Mouse (Mus musculus): Measurements from ENCODE around the gene Uba7. TPM values are rescaled to one million over a fixed set of nuclear protein-coding genes. Genes with fewer than 3 reads are reported as not detected.
A peak's percentile ranks its signal among the peaks of the same experiment; 100 is the strongest.

The Uba7 gene
- polyA plus RNA-seq, 1 experiment from 2014 or later: 12.4 TPM

DNA sequence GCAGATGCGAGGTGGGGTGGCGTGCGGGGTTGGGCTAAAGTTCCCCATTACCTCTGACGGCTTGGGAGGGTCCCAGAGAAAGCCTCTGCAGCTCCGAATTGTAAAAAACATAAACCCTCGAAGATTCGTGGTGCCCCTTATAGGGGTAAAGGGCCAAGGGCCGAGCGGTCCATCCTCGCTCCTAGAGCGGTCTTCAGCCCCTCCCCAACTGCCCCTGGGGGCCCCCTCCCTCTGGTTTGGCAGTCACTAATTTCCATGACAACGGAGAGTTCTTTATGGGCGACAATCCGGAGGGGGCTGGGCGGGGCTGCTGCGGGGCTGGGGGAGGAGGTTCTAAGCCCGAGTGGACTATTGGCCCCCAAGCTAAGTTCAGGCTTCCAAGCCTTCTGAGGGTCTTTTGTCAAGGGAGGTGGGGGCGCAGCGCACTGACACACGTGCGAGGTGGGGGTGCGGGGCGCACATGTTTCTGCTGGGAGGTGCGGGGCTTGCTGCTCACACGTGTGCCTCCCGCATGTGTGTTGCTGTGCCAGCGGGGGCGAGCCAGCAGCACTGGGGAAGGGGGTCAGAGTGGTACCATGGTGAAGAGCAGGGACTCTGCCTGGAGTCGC lies 39.0 kb upstream of the Uba7 start:
- no peaks in the 10 kb centered on the region for H3K36me3 ChIP-seq (ENCODE audit: control insufficient read depth, insufficient read depth, low read length)
- peak overlapping the region; percentile 69 for H3K4me2 ChIP-seq (replicated peaks; ENCODE audit: low read depth, low read length)
- ATAC-seq (ENCODE audit: low FRiP score) (peak; percentile 73), DNase-seq (ENCODE audit: low spot score) (peak; percentile 58)
- WGBS: 1% methylated on average over 29 of the region's 29 CpGs
- peaks cover 4% of the 10 kb centered on the region for H3K27me3 ChIP-seq (ENCODE audit: control insufficient read depth, insufficient read depth, low read length)
- no peak overlapping the region for H3K27ac ChIP-seq (ENCODE audit: low read depth, low read length)
- H3K4me1 ChIP-seq (replicated peaks; ENCODE audit: control insufficient read depth, insufficient read depth, low read length): peaks cover 17% of the 10 kb centered on the region
- no peaks in the 10 kb centered on the region for H3K9me3 ChIP-seq (ENCODE audit: control insufficient read depth, low read length)
- H3K4me3 ChIP-seq (ENCODE audit: low read depth, low read length): peak overlapping the region; percentile 41
- H3K9ac ChIP-seq (ENCODE audit: low read depth, low read length): peak overlapping the region; percentile 52

DNA sequence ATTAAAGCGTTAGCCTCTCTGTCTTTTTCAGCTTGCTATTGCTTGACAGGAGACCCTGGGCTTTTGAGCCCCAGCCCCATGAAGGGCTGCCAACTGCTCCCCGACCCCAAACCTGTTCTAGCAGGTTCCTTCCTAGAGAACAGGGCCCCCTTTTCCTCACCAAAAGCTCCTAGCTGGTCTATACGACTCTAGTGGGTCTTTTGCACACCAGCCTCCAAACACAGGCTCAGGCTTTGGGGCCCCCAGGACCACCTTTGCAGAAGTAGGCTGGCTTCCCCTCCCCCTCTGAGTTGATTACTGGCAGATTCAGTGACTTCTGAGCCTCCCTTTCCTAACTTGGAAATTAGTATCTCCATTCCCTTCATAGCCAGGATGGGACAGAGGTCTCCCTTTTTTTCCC lies 38.5 kb upstream of the Uba7 start:
- H3K4me1 ChIP-seq (replicated peaks; ENCODE audit: control insufficient read depth, insufficient read depth, low read length): peaks cover 17% of the 10 kb centered on the region
- no peaks in the 10 kb centered on the region for H3K9me3 ChIP-seq (ENCODE audit: control insufficient read depth, low read length)
- H3K27ac ChIP-seq (ENCODE audit: low read depth, low read length): no peak overlapping the region
- peak overlapping the region; percentile 52; the same call in 1 of the 2 replicates for H3K9ac ChIP-seq (ENCODE audit: low read depth, low read length)
- no peak for ATAC-seq (ENCODE audit: low FRiP score)
- WGBS: 15% methylated on average over 3 of the region's 3 CpGs
- peak overlapping the region; percentile 41 for H3K4me3 ChIP-seq (ENCODE audit: low read depth, low read length)
- H3K4me2 ChIP-seq (replicated peaks; ENCODE audit: low read depth, low read length): peak overlapping the region; percentile 69
- peaks cover 4% of the 10 kb centered on the region for H3K27me3 ChIP-seq (ENCODE audit: control insufficient read depth, insufficient read depth, low read length)
- H3K36me3 ChIP-seq (ENCODE audit: control insufficient read depth, insufficient read depth, low read length): no peaks in the 10 kb centered on the region
- no peak for DNase-seq (ENCODE audit: low spot score)

DNA sequence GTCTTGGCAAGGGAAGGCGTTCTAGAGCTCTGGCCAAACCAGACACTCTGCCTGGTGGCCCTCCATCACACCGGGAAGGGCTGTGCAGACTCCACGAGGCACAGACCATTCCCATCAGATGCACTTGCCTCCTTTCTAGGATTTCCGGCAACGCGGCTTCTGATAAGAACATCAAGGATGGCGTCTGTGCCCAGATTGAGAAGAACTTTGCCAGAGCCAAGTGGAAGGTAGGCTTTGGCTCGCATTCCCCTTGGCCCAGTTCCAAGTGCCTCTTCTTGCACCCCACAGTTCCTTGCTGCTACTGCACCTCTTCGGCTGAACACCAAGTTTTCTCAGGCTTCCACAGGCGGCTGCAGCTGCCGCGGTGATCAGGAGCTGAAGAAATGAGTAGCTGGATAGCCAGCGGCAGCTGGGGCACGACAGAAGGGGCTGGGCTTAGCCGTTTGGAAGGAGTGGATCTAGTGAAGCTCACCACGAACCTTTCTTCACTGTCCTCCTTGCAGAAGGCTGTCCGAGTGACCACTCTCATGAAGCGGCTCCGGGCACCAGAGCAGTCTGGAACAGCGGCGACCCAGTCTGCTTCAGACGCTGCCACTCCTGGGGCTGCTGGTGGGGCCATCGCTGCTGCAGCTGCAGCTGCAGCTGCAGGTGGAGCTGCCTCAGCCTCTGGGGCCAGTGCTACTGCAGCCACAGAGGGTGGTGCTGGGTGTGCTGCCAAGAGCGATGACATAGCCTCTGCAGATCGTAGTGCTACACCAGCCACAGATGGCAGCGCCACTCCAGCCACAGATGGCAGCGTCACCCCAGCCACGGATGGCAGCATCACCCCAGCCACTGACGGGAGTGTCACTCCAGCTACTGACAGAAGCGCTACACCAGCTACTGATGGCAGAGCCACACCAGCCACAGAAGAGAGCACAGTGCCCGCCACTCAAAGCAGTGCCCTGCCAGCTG lies 27.8 kb upstream of the Uba7 start:
- ATAC-seq (ENCODE audit: low FRiP score) (no peak), DNase-seq (ENCODE audit: low spot score) (no peak)
- Histone ChIP-seq H3K4me1 (replicated peaks; ENCODE audit: control insufficient read depth, insufficient read depth, low read length) (peaks cover 6% of the 10 kb centered on the region; the same call in 1 of the 2 replicates), H3K27ac (ENCODE audit: low read depth, low read length) (no peak overlapping the region), H3K4me3 (ENCODE audit: low read depth, low read length) (no peak overlapping the region), H3K27me3 (ENCODE audit: control insufficient read depth, insufficient read depth, low read length) (no peaks in the 10 kb centered on the region), H3K9me3 (ENCODE audit: control insufficient read depth, low read length) (no peaks in the 10 kb centered on the region), H3K9ac (ENCODE audit: low read depth, low read length) (no peak overlapping the region), H3K4me2 (replicated peaks; ENCODE audit: low read depth, low read length) (no peak overlapping the region), H3K36me3 (ENCODE audit: control insufficient read depth, insufficient read depth, low read length) (no peaks in the 10 kb centered on the region)
- 93% methylated on average over 31 of the region's 31 CpGs for WGBS

DNA sequence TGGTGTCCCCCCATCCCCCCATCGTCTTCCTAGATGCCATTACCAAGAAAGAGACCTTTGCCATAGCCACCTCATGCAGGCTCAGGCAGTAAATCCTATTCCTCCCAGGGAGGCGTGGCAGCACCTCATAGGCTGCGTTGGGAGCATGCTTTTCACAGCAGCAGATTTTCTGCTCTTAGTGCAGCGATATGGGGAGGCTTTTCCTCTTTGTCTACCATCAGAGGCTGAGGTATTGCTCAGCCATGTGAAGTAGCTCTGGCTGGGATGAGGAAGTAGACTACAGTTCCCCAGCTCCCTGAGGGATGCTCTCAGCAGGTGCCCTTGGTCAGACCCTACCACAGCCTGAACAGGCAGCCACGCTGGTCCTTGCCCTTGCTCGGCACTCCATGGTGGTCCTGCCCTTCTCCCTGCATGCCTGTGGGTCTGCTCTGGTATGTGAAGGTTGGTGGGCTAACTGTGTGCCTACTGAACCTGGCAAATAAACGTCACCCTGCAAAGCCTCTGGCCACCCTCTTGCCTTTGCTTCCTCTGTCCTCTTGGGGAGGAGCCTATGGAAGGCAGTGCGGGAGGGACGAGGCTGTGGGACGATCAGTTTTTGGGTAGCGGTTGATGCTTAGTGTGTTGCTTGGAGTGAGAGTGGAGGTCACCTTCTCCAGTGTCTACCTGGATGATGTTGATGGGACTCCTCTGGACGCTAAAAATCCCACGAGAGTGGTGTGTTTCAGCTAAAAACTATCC lies 26.0 kb upstream of the Uba7 start:
- H3K9ac ChIP-seq (ENCODE audit: low read depth, low read length): no peak overlapping the region
- H3K4me1 ChIP-seq (replicated peaks; ENCODE audit: control insufficient read depth, insufficient read depth, low read length): peaks cover 6% of the 10 kb centered on the region; the same call in 1 of the 2 replicates
- WGBS: 82% methylated on average over 13 of the region's 13 CpGs
- H3K27ac ChIP-seq (ENCODE audit: low read depth, low read length): no peak overlapping the region
- ATAC-seq (ENCODE audit: low FRiP score): no peak
- no peaks in the 10 kb centered on the region for H3K36me3 ChIP-seq (ENCODE audit: control insufficient read depth, insufficient read depth, low read length)
- DNase-seq (ENCODE audit: low spot score): no peak
- no peaks in the 10 kb centered on the region for H3K9me3 ChIP-seq (ENCODE audit: control insufficient read depth, low read length)
- no peak overlapping the region for H3K4me2 ChIP-seq (replicated peaks; ENCODE audit: low read depth, low read length)
- no peaks in the 10 kb centered on the region for H3K27me3 ChIP-seq (ENCODE audit: control insufficient read depth, insufficient read depth, low read length)
- no peak overlapping the region for H3K4me3 ChIP-seq (ENCODE audit: low read depth, low read length)

DNA sequence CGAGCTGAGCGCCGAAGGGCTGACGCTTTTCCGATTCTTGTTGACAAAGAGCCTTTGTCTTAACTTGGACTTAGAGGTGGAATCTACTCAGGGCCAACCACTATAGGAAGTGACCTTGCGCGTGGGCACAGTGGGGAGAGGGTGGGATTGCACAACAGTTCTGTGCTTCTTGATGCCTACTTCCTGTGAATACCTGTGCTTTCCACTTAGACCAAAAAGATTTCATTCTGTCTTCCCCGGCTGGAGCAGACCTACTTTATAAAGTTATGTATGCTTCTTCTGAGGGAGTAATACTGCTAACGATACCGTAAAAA lies 25.4 kb upstream of the Uba7 start, which contains the start of gene Traip:
Gene Traip (plus strand): TSS at position 215 of the 314 bp plus-strand sequence.
- H3K4me2 ChIP-seq (replicated peaks; ENCODE audit: low read depth, low read length): peak within 1 kb of the TSS; percentile 78
- H3K36me3 ChIP-seq (ENCODE audit: control insufficient read depth, insufficient read depth, low read length): no peaks in the 10 kb centered on the region
- no peak for DNase-seq (ENCODE audit: low spot score)
- ATAC-seq (ENCODE audit: low FRiP score): no peak
- no peaks in the 10 kb centered on the region for H3K9me3 ChIP-seq (ENCODE audit: control insufficient read depth, low read length)
- H3K4me3 ChIP-seq (ENCODE audit: low read depth, low read length): peak within 1 kb of the TSS; percentile 72
- no peaks in the 10 kb centered on the region for H3K27me3 ChIP-seq (ENCODE audit: control insufficient read depth, insufficient read depth, low read length)
- peaks cover 6% of the 10 kb centered on the region; the same call in 1 of the 2 replicates for H3K4me1 ChIP-seq (replicated peaks; ENCODE audit: control insufficient read depth, insufficient read depth, low read length)
- 88% methylated on average over 10 of the region's 10 CpGs for WGBS
- H3K27ac ChIP-seq (ENCODE audit: low read depth, low read length): no peak within 1 kb of the TSS; the same call in 1 of the 2 replicates
- peak within 1 kb of the TSS; percentile 64 for H3K9ac ChIP-seq (ENCODE audit: low read depth, low read length)

DNA sequence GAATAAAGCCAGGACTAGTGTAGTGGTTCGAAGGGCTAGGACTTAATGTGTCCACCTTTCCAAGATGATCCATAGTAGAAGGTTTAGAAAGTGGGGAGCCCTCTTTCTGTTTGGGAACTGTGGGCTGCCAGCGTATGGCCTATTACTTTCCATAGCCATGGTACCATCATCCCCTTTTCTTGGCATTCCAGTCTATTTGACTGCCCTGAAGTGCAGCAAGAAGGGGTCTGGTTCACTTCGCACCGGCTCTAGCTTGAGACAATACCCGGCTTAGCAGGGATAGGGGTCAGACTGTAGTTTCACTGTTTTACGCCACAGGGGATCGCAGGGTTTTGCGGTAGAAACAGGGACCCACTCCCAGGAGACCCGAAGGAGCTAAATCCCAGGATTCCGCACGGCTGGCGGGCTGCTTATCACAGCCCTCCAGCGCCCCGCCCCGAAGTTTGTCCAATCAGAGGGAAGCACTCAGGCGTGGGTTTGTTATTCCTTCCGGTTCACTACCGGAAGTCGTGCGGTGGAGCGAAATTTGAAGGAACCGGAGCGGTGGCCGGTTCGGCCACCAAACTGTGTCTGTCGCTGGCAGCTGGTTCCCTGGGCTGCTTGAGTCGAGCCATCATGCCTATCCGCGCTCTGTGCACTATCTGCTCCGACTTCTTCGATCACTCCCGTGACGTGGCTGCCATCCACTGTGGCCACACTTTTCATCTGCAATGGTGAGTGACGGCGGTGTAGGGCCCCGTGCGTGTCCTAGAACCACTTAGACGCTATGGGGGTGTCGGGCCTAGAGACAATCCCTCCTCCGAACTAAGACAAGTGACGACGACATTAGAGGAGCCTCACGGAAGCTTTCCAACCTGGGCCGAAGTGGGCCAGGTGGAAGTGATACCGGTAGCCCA lies 24.6 kb upstream of the Uba7 start:
- Histone ChIP-seq H3K27ac (ENCODE audit: low read depth, low read length) (no peak overlapping the region; the same call in 1 of the 2 replicates), H3K36me3 (ENCODE audit: control insufficient read depth, insufficient read depth, low read length) (no peaks in the 10 kb centered on the region), H3K9me3 (ENCODE audit: control insufficient read depth, low read length) (no peaks in the 10 kb centered on the region), H3K4me2 (replicated peaks; ENCODE audit: low read depth, low read length) (peak overlapping the region; percentile 78), H3K9ac (ENCODE audit: low read depth, low read length) (peak overlapping the region; percentile 64), H3K4me3 (ENCODE audit: low read depth, low read length) (peak overlapping the region; percentile 72), H3K4me1 (replicated peaks; ENCODE audit: control insufficient read depth, insufficient read depth, low read length) (peaks cover 6% of the 10 kb centered on the region; the same call in 1 of the 2 replicates), H3K27me3 (ENCODE audit: control insufficient read depth, insufficient read depth, low read length) (no peaks in the 10 kb centered on the region)
- DNase-seq (ENCODE audit: low spot score) (peak; percentile 95), ATAC-seq (ENCODE audit: low FRiP score) (peak; percentile 95)
- 18% methylated on average over 45 of the region's 45 CpGs for WGBS

DNA sequence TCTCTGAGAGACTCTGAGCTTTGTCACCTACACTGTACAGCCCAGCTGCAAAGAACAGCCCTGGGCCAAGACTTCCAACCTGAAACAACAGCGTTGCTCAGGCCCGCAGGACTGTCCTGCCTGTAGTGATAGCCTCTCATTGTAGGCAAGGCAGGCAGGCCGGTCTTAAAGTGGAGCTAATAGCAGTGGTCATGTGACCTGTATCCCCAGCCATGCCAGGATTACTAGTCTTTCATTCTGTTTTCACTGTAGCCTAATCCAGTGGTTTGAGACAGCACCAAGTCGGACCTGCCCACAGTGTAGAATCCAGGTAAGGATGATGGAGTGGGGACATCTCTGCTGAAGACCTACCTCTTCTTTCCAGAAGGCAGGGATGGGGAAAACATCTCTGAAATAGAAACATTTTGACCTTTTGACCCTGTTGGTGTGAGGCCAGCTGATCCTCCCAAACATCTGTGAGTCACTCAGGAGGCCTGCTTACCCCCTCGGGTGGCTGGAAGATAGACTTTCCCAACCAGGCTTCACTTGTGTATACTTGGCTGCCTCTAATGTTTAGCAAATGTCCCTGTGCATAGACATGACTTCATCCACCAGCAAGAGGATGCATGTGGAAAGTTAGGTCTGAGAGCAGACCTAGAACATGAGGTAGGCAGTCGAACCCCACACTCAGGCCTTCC lies 19.6 kb upstream of the Uba7 start:
- no peak overlapping the region for H3K27ac ChIP-seq (ENCODE audit: low read depth, low read length)
- DNase-seq (ENCODE audit: low spot score) (no peak), ATAC-seq (ENCODE audit: low FRiP score) (no peak)
- H3K9me3 ChIP-seq (ENCODE audit: control insufficient read depth, low read length): no peaks in the 10 kb centered on the region
- no peak overlapping the region for H3K4me2 ChIP-seq (replicated peaks; ENCODE audit: low read depth, low read length)
- no peak overlapping the region for H3K4me3 ChIP-seq (ENCODE audit: low read depth, low read length)
- H3K27me3 ChIP-seq (ENCODE audit: control insufficient read depth, insufficient read depth, low read length): no peaks in the 10 kb centered on the region
- no peaks in the 10 kb centered on the region for H3K36me3 ChIP-seq (ENCODE audit: control insufficient read depth, insufficient read depth, low read length)
- H3K9ac ChIP-seq (ENCODE audit: low read depth, low read length): no peak overlapping the region
- 86% methylated on average over 6 of the region's 6 CpGs for WGBS
- H3K4me1 ChIP-seq (replicated peaks; ENCODE audit: control insufficient read depth, insufficient read depth, low read length): peaks cover 6% of the 10 kb centered on the region; the same call in 1 of the 2 replicates

Data from hindbrain, embryonic 11.5 days (tissue).